Comparison of ENCODE assay signal across 17 mouse cellular contexts in the genomic region with DNA sequence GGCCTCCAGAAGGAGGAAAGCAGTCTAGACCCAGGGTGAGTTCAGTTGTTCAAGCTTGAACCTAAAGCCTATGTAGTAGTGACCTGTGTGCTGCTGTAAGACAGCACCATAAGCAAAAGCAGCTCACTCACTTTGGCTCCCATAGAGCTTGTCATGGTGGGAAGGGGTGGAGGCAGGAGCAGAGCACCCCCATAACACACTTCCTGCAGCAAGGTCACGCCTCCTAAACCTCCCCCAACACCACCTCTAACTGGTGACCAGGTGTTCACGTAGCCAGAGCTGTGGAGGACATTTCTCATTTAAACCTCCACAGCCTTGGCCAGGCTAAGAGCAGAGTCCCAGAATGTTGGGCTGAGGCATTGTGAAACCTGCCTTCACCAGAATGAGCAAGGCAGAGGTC. TPM values are rescaled to one million over a fixed set of nuclear protein-coding genes. Genes with fewer than 3 reads are reported as not detected.
A peak's percentile ranks its signal among the peaks of the same experiment; 100 is the strongest.
DNase-seq lines count a peak whose midpoint lies in the region; ATAC-seq lines count a peak whose summit lies in the region.
"Had no signal": no experiment of that assay in that cellular context is flagged by ENCODE, and none has a peak within 500 bp of the region (broad histone marks: within the 10 kb centered on the region; RNA-seq: fewer than 3 reads in every experiment).

No protein-coding gene starts in this region.

- peak; percentile 23 for DNase-seq in adipocyte (ENCODE audit: low spot score)
- peak; percentile 56 for DNase-seq in thymus, postnatal 0 days (ENCODE audit: low spot score)
- peak; percentile 54 for DNase-seq in thymus, postnatal 14 days
- peak; percentile 47 for DNase-seq in thymus, postnatal 4 days
- DNase-seq in layer of hippocampus, adult 9-10 months (ENCODE audit: low spot score), result no peak
- DNase-seq in frontal cortex, adult 2 months (ENCODE audit: extremely low spot score in 1 of 2, low spot score in 1 of 2), result no peak
- DNase-seq: adrenal gland, adult 8-10 months; adrenal gland, postnatal 14 days; adrenal gland, postnatal 36 days; cerebellum, adult 11-12 months; cerebellum, adult 2 months; cerebellum, adult 9-10 months; cerebellum, postnatal 10 days; cerebellum, postnatal 25 days had no signal

- ATAC-seq in inflammation-experienced regulatory T-cells, adult 6 months, result no peak
- ATAC-seq: forebrain, embryonic 13.5 days; forebrain, embryonic 15.5 days had no signal

RNA-seq across cellular contexts. Expression of gene Degs2, which starts 30.6 kb away (rescaled TPM):
- 16.3 and 16.6 TPM in 2 replicates for polyA plus RNA-seq in thymus, postnatal 0 days (2015; fragmentation: Nextera tagmentation; extraction: Ambion mirVana)
- polyA plus RNA-seq in frontal cortex, adult 2 months (2012; rRNA removed), result 8.4 and 9.4 TPM in 2 replicates
- polyA plus RNA-seq in inflammation-experienced regulatory T-cells, adult 6 months (2017; shearing (Covaris generic)), result 1 to 10 TPM; 2.1 to 9.6 (median 8.8) TPM

Comparison
In these comparisons a context has a peak if more than half of its experiments do, and no peak if none do; other contexts are left out.
1. DNase-seq: peak in adipocyte (single experiment), thymus, postnatal 0 days (single experiment), thymus, postnatal 14 days (single experiment) and thymus, postnatal 4 days (single experiment); none in layer of hippocampus, adult 9-10 months (single experiment) and frontal cortex, adult 2 months (0 of 2).